Mouse (Mus musculus) lung, adult 2 months (tissue): Measurements from ENCODE around the gene Anxa11. TPM values are rescaled to one million over a fixed set of nuclear protein-coding genes. Genes with fewer than 3 reads are reported as not detected.
"Not testable (repeated sequence)": the region's sequence is repeated elsewhere in the genome, so short reads cannot be mapped to it uniquely, and the experiment has no call there.

ENCODE experiments used
- DNase-seq: peaks from one replicate; pipeline ENCODE4 v3.0.0; 2022
- H3K4me1 ChIP-seq: fragments of 200-500 bp; 2 replicates; pipeline ENCODE4 v1.6.1; 2011; ENCODE audit warnings: low read length; ENCODE audit not compliant: control insufficient read depth, insufficient read depth
- H3K4me3 ChIP-seq: fragments of 200-500 bp; replicated peaks from 2 replicates; pipeline ENCODE3; 2011; ENCODE audit warnings: low read depth, mild to moderate bottlenecking, control low read depth, low read length; ENCODE audit errors: extremely low read depth
- CTCF ChIP-seq: fragments of 200-500 bp; IDR thresholded peaks from 2 replicates; pipeline ENCODE4 v1.5.1; 2011; ENCODE audit warnings: mild to moderate bottlenecking, low read length, control low read depth; ENCODE audit not compliant: insufficient read depth
- POLR2A ChIP-seq: fragments of 200-500 bp; IDR thresholded peaks from 2 replicates; pipeline ENCODE4 v1.6.1; 2011; ENCODE audit warnings: low read depth, mild to moderate bottlenecking, control low read depth, low read length, borderline replicate concordance; ENCODE audit errors: extremely low read depth
- WGBS: fragments of 180-500 bp; shearing (Covaris S2); methylation state at CpG from one replicate; pipeline ENCODE4 v1.1.7; 2018; 5-methylcytosine and 5-hydroxymethylcytosine counted together
- polyA plus RNA-seq: library from polyadenylated mRNA; depleted of rRNA; stranded (reverse); fragments of >200 nt; gene quantifications from 2 replicates; pipeline ENCODE4 v1.2.3, GENCODE M21; 2012; rRNA removed

Gene Anxa11
- 144 and 155 TPM in 2 replicates for polyA plus RNA-seq

DNA sequence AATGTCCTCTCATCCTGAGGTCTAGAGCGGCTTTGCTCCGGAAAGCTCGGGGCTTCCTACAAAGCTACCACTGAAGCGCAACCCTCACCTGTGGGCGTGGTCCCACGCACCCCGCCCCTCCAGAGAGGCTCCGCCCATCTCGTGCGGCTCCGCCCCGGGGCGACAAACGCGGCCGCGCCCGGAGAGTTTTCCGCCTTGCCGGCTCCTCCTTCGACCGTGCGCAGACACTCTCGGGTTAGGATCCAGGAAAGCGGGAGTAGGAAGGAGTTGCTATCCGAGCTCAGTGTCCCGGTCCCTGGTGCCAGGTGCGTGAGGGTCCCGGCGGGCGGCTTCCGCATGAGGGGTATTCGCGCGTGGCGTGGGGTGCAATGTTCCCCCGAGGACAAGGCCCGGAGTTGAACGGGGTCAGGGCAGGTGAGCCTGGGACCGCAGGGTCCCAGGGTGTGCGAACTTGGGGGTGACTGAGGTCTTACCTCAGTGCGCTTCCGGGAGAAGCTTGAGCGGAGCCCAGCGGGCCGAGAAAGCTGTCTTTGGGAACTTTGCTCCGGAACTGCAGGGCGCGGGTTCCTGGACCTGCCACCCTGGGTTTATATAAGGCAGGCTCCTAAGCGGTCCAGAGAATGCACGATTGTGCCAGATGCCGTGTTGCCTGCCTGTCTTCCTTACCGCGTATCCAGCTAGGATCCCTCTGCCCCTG is at the start of gene Anxa11:
Gene Anxa11 (plus strand): TSS at position 166 of the 697 bp plus-strand sequence.
- peaks cover 9% of the 10 kb centered on the region for H3K4me1 ChIP-seq
- TF ChIP-seq POLR2A (peak; percentile 95), CTCF (no peak)
- H3K4me3 ChIP-seq, result peak within 1 kb of the TSS; percentile 90
- WGBS, result under 1% methylated on average over 54 of the region's 54 CpGs
- DNase-seq, result peak; percentile 96

DNA sequence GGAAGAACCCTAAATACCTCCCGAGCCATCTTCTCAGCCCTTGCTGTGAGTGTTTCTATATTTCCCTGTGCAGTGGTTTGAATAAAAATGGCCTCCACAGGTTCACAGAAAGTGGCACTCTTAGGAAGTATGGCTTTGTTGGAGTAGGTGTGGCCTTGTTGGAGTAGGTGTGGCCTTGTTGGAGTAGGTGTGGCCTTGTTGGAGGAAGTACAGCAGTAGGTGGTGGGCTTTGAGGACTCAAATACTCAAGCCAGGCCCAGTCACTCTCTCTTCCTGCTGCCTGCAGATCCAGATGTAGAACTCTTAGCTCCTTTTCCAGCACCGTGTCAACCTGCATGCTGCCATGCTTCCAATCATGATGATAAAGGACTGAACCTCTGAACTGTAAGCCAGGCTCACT is 47.6 kb upstream of the Anxa11 start:
- WGBS, result 91% methylated on average over 2 of the region's 2 CpGs
- Histone ChIP-seq H3K4me1 (peaks cover 2% of the 10 kb centered on the region; the same call in 1 of the 2 replicates), H3K4me3 (no peak overlapping the region)
- DNase-seq, result no peak
- TF ChIP-seq CTCF, result no peak
- no peak for TF ChIP-seq POLR2A

DNA sequence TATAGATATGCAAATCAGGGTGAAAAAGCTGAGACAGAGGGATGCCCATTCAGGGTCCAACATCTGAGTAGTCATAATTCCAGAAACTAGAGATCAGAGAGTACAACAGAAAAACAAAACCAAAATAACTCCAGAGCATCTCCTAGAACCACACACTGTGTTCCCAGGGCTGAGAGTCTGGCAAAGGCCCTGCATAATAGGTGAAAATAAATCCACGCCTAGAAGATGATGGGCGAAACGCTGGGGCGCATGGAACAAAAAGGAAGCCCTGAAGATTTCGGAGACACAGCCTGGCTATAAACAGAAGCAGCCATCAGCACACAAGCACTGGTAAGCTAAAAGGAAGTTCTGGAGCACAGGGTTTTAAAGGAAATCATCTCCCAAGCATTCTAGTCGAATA is 46.9 kb upstream of the Anxa11 start:
- no peak for DNase-seq
- no peak for TF ChIP-seq POLR2A
- no peak for TF ChIP-seq CTCF
- peaks cover 2% of the 10 kb centered on the region; the same call in 1 of the 2 replicates for H3K4me1 ChIP-seq
- 49% methylated on average over 6 of the region's 6 CpGs for WGBS
- no peak overlapping the region for H3K4me3 ChIP-seq

DNA sequence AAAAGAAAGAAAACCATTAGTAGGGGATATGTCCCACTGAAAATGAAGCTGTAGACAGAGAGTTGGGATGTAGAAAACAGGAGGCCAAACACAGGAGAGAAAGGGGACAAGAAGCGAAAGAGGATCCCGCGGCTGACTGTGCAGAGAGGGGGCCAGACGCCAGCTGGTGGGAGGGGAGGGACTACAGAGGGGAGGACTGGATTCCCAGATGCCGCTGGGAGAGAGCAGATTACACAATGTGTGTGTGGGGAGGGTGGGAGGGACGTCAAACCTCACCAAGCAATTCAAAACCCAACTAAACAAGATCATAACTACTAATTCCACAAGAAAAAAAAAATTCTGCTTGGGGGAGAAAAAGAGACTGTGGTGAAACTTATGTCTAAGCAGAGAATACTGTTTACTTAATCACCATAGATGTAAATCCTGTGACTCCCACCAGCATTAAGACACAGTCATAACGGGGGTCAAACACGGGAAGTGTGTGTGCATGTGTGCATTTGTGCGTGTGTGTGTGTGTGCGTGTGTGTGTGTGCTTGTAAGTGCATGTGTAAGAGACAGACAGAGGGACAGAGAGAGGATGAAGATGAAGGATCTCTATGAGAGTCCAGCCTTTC is 46.3 kb upstream of the Anxa11 start:
- no peak for DNase-seq
- peaks cover 2% of the 10 kb centered on the region; the same call in 1 of the 2 replicates for H3K4me1 ChIP-seq
- 23% methylated on average over 10 of the region's 10 CpGs for WGBS
- H3K4me3 ChIP-seq, result no peak overlapping the region
- peak; percentile 43; the same call in 1 of the 2 replicates for TF ChIP-seq POLR2A
- no peak for TF ChIP-seq CTCF

DNA sequence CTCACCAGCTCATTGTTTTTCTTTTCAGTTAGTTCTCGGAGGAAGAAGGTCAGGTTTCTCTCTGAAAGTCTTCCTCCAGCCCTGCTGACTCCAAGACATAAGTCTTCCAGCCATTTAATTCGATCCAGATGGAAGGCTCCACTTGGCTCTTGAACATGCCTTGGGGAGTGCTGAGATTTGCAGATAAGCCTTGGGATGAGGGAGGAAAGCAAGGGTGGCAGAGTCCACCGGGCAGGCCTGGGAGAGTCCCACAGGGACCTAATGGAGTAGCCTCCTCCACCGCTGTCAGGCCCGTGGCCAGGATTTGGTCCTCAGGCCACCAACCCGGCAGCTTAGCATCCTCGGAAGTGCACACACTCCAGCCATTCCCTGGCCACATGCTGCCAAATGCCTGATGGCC is 45.3 kb upstream of the Anxa11 start:
- DNase-seq, result no peak
- H3K4me3 ChIP-seq, result no peak overlapping the region
- WGBS, result 70% methylated on average over 7 of the region's 7 CpGs
- TF ChIP-seq CTCF (no peak), POLR2A (no peak)
- no peaks in the 10 kb centered on the region for H3K4me1 ChIP-seq

DNA sequence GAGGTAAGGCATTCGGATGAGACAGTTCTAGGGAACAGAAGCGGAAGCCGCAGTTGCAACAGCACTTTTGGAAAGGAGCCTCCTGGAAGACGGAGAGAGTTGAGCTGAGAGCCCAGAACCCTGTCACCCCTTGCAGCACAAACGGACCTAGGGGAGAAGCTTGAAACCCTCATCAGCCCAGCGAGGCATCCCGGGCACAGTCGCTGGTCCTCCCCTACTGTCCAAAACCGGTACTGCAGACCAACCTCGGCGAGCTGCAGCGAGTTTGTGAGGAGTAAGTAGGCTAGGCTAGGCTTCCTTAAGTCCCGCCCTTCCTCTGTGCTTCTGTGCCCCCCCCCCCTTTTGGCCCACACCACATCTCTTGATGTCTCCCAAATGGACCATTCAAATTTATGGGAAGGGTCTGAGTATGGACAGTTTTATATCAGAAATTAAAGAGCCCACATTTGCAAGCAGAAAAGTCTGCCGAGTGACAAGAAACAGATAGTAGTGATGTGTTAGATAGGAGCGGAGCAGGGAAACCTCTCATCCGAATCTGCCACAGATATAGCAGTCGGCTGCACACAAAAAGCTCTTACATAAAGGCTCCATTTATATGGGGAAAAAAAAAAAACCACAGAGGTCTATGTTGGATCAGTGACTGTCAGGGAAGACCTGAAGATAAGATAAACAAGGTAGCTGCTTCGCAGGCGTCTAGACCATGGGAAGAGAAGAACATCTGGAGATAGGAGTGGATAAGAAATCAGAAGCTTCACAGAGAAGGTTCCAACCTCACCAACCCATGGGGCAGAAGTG is 41.6 kb upstream of the Anxa11 start:
- no peak overlapping the region for H3K4me3 ChIP-seq

DNA sequence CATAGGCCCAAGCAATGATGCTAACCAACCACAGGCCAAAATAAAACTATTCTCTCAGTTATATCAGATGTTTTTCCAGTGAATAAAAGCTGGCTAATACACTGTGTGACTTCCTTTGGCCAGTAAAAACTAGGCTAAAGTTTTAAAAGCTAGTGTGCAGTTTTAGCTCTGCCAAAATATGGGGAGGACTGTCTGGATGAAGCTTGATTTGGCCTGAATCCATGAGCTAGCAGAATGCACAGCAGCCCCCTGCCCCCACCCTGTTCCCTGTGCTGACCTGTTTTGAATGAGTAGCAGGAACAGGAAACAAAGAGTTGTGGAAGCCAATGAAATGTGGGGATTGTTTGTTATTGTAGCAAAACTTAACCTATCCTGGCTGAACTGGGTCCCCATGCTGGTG is 39.4 kb upstream of the Anxa11 start:
- Histone ChIP-seq H3K4me1 (no peaks in the 10 kb centered on the region), H3K4me3 (no peak overlapping the region)
- DNase-seq, result no peak
- TF ChIP-seq CTCF, result no peak
- no peak for TF ChIP-seq POLR2A

More for the DNA sequence above, 41.6 kb upstream of the Anxa11 start:
- WGBS, result 23% methylated on average over 19 of the region's 19 CpGs
- DNase-seq, result peak; percentile 81
- TF ChIP-seq CTCF, result peak; percentile 98
- TF ChIP-seq POLR2A, result no peak
- no peaks in the 10 kb centered on the region for H3K4me1 ChIP-seq

DNA sequence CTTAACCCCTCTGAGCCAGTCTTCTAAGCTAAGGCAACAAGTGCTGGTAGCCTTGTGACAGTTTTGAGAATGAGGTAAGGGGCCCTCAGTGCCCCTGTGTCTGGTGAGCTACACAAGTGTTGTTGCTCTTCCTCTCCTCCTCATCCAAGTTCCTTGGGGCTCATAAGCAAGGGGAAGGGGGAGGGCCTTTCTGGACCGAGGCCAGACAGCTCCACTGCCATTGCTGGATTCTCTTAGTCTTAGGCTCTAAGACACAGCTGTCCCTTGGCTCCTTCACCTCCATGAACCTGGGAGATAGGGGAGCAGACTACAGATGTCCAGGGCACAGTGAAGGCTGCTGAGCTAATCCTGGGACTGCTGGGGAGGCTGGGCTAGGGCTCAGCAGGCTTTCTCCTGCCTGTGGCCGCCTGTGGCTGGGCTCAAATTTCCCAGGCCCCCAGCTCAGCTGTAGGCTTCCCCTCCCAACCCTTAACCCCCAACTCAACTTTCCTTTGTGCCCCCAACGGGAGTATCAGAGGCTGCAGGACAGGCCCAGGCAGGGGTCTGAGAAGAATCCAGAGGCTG is 38.6 kb upstream of the Anxa11 start:
- DNase-seq, result no peak
- Histone ChIP-seq H3K4me3 (no peak overlapping the region), H3K4me1 (no peaks in the 10 kb centered on the region)
- no peak for TF ChIP-seq POLR2A
- TF ChIP-seq CTCF, result no peak
- 63% methylated on average over 3 of the region's 3 CpGs for WGBS

DNA sequence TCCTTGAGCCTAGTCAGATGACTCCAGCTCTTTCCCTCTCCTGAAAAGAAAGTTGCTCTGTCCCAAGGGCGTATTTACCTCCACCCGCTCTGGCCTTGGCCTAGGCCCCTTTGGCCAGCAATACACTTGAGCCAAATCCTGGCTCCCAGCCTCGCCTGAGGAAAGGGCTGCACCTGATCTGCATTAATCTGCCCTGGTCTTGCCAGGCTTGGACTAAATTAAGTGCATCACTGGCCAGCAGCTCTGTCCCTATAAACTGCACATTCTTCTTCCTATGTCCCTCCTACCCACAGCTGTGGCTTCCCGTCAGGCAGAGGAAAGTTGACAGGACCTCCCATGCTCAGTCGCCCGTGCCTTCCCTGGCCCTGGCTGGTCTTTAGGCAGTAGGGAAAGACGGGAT is 36.1 kb upstream of the Anxa11 start:
- 65% methylated on average over 7 of the region's 7 CpGs for WGBS
- DNase-seq, result no peak
- Histone ChIP-seq H3K4me3 (no peak overlapping the region), H3K4me1 (no peaks in the 10 kb centered on the region)
- no peak for TF ChIP-seq POLR2A
- TF ChIP-seq CTCF, result no peak

DNA sequence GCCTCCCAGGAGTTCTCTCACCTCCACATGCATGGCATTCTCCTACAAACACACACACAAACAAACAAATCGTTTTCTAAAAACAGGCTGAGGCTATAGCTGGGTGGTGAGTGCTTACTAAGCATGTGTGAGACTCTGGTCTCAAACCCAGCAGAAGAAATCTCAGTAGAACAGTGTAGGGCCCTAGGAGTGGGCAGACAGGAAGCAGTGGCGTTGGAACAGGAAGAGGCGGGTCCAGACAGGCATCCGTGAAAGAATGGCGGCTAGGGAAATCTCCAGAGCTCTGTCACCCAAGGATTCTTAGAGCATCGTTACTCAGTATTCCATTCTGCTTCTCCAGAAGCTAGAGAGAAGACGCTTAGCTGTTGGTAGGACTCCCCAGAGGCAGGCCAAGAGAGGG is 35.4 kb upstream of the Anxa11 start:
- no peak for DNase-seq
- Histone ChIP-seq H3K4me1 (no peaks in the 10 kb centered on the region), H3K4me3 (no peak overlapping the region)
- 76% methylated on average over 7 of the region's 7 CpGs for WGBS
- no peak for TF ChIP-seq POLR2A
- TF ChIP-seq CTCF, result no peak

DNA sequence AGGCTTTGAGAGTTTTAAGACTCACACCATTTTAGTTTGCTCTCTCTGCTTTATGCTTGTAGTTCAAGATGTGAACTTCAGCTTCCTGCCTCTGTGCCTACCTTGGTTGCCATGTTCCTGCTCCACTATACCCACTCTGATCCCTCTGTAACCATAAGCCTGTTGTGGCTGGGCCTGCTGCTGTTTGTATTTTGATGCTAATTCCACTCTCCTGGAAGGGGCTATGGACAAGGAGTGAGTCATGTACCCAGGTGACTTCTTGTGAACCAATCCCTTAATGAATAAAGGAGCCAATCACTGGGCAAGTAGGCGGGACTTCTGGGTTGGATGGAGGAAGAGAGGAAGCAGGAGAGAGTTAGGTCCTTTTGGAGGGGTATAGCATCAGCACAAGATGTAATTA is 30.9 kb upstream of the Anxa11 start:
- DNase-seq, H3K4me3 ChIP-seq, H3K4me1 ChIP-seq: not testable (repeated sequence)
- 74% methylated on average over 1 of the region's 1 CpGs for WGBS
